Mouse (Mus musculus): ENCODE data around the gene Gm19402. TPM values are rescaled to one million over a fixed set of nuclear protein-coding genes. Genes with fewer than 3 reads are reported as not detected.
"Not testable (repeated sequence)": the region's sequence is repeated elsewhere in the genome, so short reads cannot be mapped to it uniquely, and the experiment has no call there.

The Gm19402 gene
- not detected in 2 replicates for polyA plus RNA-seq (2012; rRNA removed)

- DNase-seq (ENCODE audit: low read depth, low spot score): not testable (repeated sequence)
- WGBS: 37% methylated on average over 3 of the region's 3 CpGs
Measured at GRCm38 (mm10) chr10:77690356-77690807, at the start of gene Gm19402. Gene Gm19402 (minus strand): TSS chr10:77690757.

DNA sequence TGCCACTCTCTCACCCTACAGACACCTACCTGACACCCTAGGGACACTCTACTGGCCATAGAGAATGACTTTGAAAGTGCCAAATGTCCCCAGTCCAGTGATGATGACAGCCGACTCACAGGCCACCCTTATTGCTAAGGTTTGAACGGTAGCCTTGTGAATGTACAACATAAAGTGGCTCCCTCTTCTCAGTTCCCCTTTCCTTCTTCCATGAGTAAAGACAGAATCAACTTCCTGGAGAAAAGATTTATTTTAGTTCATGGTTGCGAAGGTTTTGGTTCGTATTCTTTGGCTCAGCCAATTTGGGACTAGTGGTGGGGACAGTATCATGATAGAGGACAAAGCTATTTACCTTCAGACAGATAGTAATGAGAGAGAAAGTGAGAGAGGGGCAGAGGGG is 48.4 kb upstream of the Gm19402 start:
- WGBS: 75% methylated on average over 4 of the region's 4 CpGs
- no peak for DNase-seq (ENCODE audit: low read depth, low spot score)

GRCm38 (mm10) chr10:77735928-77736327 is 45.4 kb upstream of the Gm19402 start:
- WGBS: 97% methylated on average over 1 of the region's 1 CpGs
- no peak for DNase-seq (ENCODE audit: low read depth, low spot score)

- DNase-seq (ENCODE audit: low read depth, low spot score): no peak
- WGBS: 47% methylated on average over 4 of the region's 4 CpGs
Measured at GRCm38 (mm10) chr10:77729241-77729640, 38.7 kb upstream of the Gm19402 start.

DNA sequence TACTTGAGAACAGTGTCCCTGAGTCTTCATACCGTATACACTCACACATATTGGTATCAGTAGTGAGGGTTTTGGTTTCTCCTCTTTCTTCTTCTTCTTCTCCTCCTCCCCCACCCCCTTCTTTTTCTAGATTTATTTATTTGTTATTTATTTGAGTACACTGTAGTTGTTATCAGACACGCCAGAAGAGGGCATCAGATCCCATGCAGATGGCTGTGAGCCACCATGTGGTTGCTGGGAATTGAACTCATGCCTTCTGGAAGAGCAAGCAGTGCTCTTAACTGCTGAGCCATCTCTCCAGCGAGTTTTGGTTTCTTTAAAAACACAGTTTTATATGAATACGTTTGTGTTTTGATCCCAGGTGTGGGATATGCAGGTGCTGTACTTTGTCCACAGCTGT is 37.7 kb upstream of the Gm19402 start:
- 46% methylated on average over 4 of the region's 4 CpGs for WGBS
- no peak for DNase-seq (ENCODE audit: low read depth, low spot score)

GRCm38 (mm10) chr10:77726186-77726585 is 35.6 kb upstream of the Gm19402 start, which contains the start of gene Gm10100:
Gene Gm10100 (plus strand): TSS chr10:77726486.
- WGBS: 14% methylated on average over 3 of the region's 3 CpGs
- no peak for DNase-seq (ENCODE audit: low read depth, low spot score)

- no peak for DNase-seq (ENCODE audit: low read depth, low spot score)
- WGBS: 74% methylated on average over 8 of the region's 8 CpGs
Measured at GRCm38 (mm10) chr10:77724855-77725254, 34.3 kb upstream of the Gm19402 start.

- not testable (repeated sequence) for DNase-seq (ENCODE audit: low read depth, low spot score)
- 93% methylated on average over 1 of the region's 1 CpGs for WGBS
Measured at GRCm38 (mm10) chr10:77720299-77720698, 29.7 kb upstream of the Gm19402 start, which contains the start of gene Krtap12-1. Gene Krtap12-1 (plus strand): TSS chr10:77720599.

- no peak for DNase-seq (ENCODE audit: low read depth, low spot score)
- 72% methylated on average over 1 of the region's 1 CpGs for WGBS
Measured at GRCm38 (mm10) chr10:77715507-77715906, 24.9 kb upstream of the Gm19402 start, which contains the start of gene Gm10142. Gene Gm10142 (plus strand): TSS chr10:77715807.

GRCm38 (mm10) chr10:77713734-77714133 is 23.2 kb upstream of the Gm19402 start:
- WGBS: 40% methylated on average over 4 of the region's 4 CpGs
- no peak for DNase-seq (ENCODE audit: low read depth, low spot score)

GRCm38 (mm10) chr10:77711157-77711556 is 20.6 kb upstream of the Gm19402 start, which contains the start of gene Gm10024:
Gene Gm10024 (plus strand): TSS chr10:77711457.
- DNase-seq (ENCODE audit: low read depth, low spot score): not testable (repeated sequence)

GRCm38 (mm10) chr10:77709831-77710230 is 19.3 kb upstream of the Gm19402 start:
- DNase-seq (ENCODE audit: low read depth, low spot score): no peak
- WGBS: 73% methylated on average over 3 of the region's 3 CpGs

DNA sequence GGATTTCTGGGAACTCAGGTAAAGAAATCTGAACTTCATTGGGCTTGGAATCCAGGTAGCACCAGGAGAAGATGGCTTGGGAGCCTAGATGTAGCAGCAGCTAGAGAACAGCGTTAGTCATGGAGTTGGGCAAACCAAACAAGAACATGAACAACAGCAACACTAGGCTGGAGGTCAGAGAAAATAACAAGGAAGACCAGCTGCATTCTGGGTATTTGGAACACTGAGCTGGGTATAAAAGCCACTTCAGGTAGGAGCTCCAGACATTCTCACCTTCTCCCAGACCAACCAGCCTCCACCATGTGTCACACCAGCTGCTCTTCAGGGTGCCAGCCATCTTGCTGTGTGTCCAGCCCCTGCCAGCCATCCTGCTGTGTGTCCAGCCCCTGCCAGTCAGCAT is 15.8 kb upstream of the Gm19402 start, which contains the start of gene Gm10272:
Gm10272 (plus strand) TSS at position 301 of the 400 bp plus-strand sequence.
- no peak for DNase-seq (ENCODE audit: low read depth, low spot score)
- WGBS: 93% methylated on average over 1 of the region's 1 CpGs

DNA sequence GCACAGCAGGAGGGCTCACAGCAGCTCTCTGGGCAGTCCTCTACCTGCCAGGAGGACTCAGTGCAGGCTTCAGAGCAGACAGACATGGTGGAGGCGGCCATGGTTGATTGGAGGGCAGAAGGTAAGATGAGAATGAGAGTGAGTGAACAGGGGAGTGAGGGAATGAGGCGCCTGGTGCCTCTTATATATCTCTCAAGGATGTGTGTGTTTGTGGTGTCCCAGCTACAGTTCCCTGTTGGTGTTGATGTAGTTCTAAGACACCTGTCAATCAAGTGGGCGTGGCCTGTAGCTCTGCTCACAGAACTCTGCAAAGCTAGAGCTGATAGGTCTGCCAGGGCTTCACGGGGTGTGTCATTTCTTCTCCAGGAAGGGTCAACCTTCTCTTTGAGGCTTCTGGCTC is 6.6 kb upstream of the Gm19402 start, which contains the start of gene Gm9508:
Gm9508 (minus strand) TSS at position 101 of the 400 bp plus-strand sequence.
- DNase-seq (ENCODE audit: low read depth, low spot score): no peak
- 40% methylated on average over 4 of the region's 4 CpGs for whole genome bisulfite sequencing

DNA sequence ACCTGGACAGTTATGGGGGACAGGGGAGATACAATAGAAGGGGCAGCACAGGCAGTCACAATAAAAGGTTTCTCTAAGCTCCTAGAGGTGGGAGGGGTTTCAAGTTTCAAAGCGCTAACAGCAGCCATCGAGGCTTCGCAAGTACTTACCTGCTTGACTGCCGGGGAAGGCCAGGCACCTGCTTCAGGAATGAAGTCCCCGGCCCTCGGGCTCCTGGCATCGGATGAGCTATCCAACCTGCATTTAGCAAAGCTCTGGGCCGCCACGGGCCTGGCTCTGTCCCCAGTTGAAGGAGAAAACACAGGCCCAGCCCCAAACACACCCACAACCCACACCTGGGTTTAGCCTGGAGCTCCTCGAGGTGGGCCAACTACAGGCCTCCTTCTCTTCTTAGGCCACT is 3.5 kb downstream of the Gm19402 start:
- WGBS: 47% methylated on average over 10 of the region's 10 CpGs
- no peak for DNase-seq (ENCODE audit: low read depth, low spot score)

DNA sequence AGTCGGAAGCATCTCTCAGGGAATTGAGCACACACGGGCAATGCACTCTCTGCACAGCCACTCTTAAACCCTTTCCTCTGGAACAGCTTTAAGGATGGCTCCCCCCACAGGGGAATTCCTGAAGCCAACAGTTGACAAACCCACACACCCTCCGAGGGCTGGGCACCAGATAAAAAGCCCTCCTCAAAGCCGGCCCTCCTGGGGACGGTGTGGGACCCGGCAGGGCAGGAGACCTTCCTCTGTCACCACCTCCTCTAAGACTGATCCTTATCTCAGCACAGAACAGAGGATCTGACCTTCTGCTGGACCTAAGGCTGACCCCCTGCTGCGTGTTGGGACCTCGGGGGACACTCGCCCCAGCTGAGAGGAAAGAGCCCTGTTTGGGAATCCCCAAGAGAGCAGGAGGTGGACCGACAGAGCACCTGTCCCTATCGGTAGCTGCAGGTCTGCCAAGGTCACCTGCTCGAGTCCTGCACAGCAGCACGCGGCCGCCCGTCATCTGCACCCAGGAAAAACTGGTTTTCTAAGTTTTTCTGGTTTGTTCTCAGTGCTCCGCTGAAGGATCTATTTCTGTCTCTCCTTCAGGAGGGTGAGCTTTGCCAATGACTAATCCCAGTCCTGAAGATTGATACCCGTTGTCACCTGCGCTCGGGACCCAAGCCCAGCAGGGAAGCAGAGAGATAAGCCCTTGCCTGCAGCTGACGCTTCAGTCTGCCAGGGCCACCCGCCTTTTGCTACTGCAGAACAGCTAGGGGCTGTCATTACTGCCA is 4.5 kb downstream of the Gm19402 start, which contains the start of gene Tspear:
Tspear (plus strand) TSS at position 675 of the 770 bp plus-strand sequence.
- WGBS: 9% methylated on average over 22 of the region's 22 CpGs

DNA sequence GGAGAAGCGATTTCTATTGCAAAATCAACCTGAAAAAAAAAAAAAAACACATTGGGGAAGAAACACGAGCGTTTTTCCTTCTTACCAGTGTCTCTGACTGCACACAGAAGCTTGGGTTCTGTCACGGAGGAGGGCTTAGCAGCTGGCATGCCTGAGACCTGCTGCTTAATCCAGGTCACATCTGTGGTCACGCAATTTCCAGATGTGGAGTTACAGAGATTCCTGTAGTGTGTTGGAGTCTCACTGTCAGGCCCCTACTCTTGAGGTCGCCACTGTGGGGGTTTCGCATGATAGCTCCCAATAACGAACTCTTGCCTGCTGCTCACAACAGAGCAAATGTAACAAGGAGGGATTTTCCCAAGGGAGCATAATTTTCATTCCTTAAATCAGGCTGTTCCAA is 6.4 kb downstream of the Gm19402 start:
- WGBS: 44% methylated on average over 8 of the region's 8 CpGs
- DNase-seq (ENCODE audit: low read depth, low spot score): no peak

More for the DNA sequence above, 4.5 kb downstream of the Gm19402 start, which contains the start of gene Tspear:
- no peak for DNase-seq (ENCODE audit: low read depth, low spot score)

DNA sequence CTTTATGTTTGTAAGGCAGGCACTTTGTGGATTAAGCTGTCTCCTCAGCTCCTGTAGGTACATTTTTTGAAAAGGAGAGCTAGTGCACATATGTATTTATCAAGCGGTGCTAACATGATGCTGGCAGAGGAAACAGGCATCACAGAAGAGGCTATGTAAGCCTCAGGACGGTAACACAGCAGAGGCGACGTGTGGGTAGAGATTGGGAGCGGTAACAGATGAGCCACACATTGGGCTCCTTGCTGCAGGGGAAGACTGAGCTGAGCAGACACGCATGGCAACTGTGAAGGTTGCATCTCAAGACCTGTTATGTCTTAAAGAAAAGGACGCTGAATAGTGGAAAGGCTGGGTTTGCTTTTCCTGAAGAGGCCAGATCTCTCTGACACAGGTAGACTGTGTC is 7.6 kb downstream of the Gm19402 start:
- DNase-seq (ENCODE audit: low read depth, low spot score): no peak
- WGBS: 75% methylated on average over 7 of the region's 7 CpGs

DNA sequence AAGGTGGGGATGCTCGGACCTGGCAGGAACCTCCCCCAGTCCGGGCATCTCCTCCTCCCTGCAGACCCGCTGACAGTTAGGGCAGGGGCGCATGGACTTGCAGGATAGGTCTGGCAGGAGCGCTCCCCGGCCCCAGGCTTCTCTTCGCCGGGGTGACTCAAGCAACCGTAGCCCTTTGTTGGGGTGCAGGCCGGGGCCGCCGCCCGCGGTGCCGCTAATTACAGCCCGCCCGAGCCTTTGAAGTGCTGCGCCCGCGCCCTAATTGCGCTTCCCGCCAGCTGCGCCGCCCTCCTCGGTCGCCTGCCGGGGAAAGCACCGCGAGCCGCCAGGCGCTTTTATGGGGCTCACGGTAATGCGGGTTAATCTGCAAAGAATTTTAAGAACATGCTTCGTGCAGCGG is 13.0 kb downstream of the Gm19402 start:
- WGBS: under 1% methylated on average over 35 of the region's 35 CpGs
- DNase-seq (ENCODE audit: low read depth, low spot score): no peak

- 64% methylated on average over 13 of the region's 13 CpGs for WGBS
- DNase-seq (ENCODE audit: low read depth, low spot score): no peak
Measured at GRCm38 (mm10) chr10:77673765-77674164, 16.8 kb downstream of the Gm19402 start.

DNA sequence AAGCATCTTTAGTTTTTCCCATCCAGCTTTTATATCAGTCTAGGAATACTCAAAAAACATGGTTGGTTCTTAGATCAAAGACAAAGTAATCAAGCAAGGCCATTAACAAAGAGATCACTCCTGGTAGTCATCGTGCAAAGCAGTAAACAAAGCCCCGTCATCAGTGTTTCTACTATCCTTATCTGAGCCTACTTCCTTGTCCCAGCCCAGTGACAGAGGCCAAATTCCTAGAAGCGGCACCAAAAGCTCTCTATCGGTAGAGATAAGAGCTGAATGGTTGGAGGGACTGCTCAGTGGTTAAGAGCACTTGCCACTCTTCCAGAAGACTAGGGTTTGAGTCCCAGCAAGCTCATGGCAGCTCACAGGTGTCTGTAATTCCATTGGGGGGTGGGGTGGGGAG is 19.0 kb downstream of the Gm19402 start:
- no peak for DNase-seq (ENCODE audit: low read depth, low spot score)
- 21% methylated on average over 4 of the region's 4 CpGs for WGBS

All from large intestine, adult 2 months (tissue).